Mouse (Mus musculus): ENCODE measurements at regions not wholly inside any gene's neighbourhood (a gene's known extent, or its start where the extent isn't known, plus 50 kb on each side); places are given as distances from the start of the nearest gene placed in this dataset.
A peak's percentile ranks its signal among the peaks of the same experiment; 100 is the strongest.

- no peak for ATAC-seq (ENCODE audit: extremely low read depth, insufficient number of reproducible peaks, low FRiP score, poor library complexity, severe bottlenecking)
Measured at GRCm38 (mm10) chr8:53945561-53945960, 131.8 kb upstream of the Vegfc start.

DNA sequence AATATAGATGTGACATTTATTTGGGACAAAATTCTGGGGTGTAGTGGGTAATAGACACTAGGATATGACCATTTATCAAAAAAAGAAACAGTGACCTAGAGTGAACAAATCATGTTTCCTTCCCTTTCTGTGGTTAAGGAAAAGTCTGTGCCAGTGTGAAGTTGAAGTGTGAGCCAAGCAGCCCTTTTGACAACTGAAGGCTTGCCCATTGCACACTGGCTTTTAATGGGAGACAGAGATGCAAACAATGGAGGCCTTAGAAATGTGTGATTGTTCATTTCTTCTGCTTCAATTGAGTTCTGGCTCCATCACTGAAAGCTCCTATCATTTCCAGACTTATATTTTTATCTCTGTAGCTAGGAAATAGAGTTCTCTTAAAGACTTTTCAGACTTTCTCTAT, 130.0 kb upstream of the Vegfc start:
- no peak for ATAC-seq (ENCODE audit: extremely low read depth, insufficient number of reproducible peaks, low FRiP score, poor library complexity, severe bottlenecking)

DNA sequence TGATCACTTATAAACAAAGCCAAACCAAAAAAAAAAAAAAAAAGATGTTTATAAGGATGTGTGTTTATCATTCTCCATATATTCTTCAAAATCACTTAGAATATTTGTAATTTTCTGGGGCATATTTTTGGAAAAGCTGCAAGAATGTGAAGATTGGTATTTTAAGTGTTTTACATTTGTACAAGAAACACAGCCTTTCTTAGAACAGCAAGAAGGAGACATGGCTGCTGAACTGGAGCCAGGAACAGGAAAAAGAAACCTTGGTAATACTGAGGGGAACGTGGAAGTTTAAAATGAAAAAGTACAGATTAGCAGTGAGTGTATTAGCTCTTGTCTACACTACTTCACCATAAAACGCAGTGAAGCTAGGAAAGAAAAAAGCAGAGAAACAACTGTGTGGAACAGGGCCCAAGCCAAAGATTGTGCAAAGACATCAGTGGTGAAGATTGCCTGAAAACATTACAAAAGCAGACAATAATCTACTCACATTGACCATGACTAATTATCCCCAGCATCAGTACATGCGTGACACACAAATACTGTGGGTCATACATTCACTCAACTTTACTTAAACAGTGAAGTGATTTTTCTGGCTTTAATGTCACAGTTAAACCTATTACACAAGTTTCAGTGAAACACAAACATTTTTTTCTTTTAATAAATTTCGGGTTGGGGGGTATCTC, 122.8 kb upstream of the Vegfc start:
- no peak for ATAC-seq (ENCODE audit: extremely low read depth, insufficient number of reproducible peaks, low FRiP score, poor library complexity, severe bottlenecking)

- no peak for ATAC-seq (ENCODE audit: extremely low read depth, insufficient number of reproducible peaks, low FRiP score, poor library complexity, severe bottlenecking)
Measured at GRCm38 (mm10) chr8:53956148-53956547, 121.3 kb upstream of the Vegfc start.

GRCm38 (mm10) chr8:53958548-53958947, 118.9 kb upstream of the Vegfc start:
- no peak for ATAC-seq (ENCODE audit: extremely low read depth, insufficient number of reproducible peaks, low FRiP score, poor library complexity, severe bottlenecking)

- no peak for ATAC-seq (ENCODE audit: extremely low read depth, insufficient number of reproducible peaks, low FRiP score, poor library complexity, severe bottlenecking)
Measured at GRCm38 (mm10) chr8:53962993-53963392, 114.4 kb upstream of the Vegfc start.

DNA sequence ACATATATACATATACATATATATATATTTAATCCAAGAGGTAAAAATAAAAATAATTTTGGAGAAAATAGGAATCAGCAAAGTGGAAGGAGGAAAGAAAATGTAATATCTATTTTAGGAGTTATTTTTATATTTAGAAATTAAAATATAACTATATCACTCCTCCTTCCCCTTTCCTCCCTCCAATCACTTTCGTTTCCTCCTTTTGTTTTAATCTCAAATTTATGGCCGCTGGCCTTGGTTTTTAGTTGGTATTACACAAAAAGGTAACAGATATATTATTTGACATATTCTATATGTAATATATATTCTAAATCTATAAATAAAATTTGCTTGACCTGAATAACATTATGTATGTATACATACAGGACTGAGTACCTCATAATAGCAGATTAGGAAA, 93.1 kb upstream of the Vegfc start:
- 0 out of 2 replicates have a peak, but pooled peaks have one; percentile 39 for ATAC-seq (ENCODE audit: extremely low read depth, insufficient number of reproducible peaks, low FRiP score, poor library complexity, severe bottlenecking)

- no peak for ATAC-seq (ENCODE audit: extremely low read depth, insufficient number of reproducible peaks, low FRiP score, poor library complexity, severe bottlenecking)
Measured at GRCm38 (mm10) chr8:53985685-53986084, 91.7 kb upstream of the Vegfc start.

DNA sequence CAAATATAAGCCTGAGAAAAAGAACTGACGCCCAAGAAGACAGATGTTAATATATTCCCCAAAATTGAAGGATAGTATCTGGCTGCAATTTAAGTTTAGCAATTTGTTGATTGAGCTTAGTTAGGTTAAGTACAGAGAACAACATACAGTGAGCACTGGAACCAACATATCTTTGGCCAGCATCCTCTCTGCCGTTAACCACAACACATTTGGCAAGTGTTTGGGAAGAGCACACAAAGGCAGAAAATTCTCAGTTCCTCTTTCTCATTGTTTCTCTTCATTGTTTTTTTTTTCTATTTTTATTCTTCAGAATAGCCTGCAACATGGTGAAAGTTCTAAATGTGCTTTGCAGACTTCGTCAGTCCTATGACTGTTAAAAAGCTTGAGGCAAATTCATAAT, 83.2 kb upstream of the Vegfc start:
- 0 out of 2 replicates have a peak, but pooled peaks have one; percentile 39 for ATAC-seq (ENCODE audit: extremely low read depth, insufficient number of reproducible peaks, low FRiP score, poor library complexity, severe bottlenecking)

- no peak for ATAC-seq (ENCODE audit: extremely low read depth, insufficient number of reproducible peaks, low FRiP score, poor library complexity, severe bottlenecking)
Measured at GRCm38 (mm10) chr8:53997461-53997860, 79.9 kb upstream of the Vegfc start.

- no peak for ATAC-seq (ENCODE audit: extremely low read depth, insufficient number of reproducible peaks, low FRiP score, poor library complexity, severe bottlenecking)
Measured at GRCm38 (mm10) chr8:54002948-54003347, 74.5 kb upstream of the Vegfc start.

- ATAC-seq (ENCODE audit: extremely low read depth, insufficient number of reproducible peaks, low FRiP score, poor library complexity, severe bottlenecking), result no peak
Measured at GRCm38 (mm10) chr8:54014096-54014495, 63.3 kb upstream of the Vegfc start.

- no peak for ATAC-seq (ENCODE audit: extremely low read depth, insufficient number of reproducible peaks, low FRiP score, poor library complexity, severe bottlenecking)
Measured at GRCm38 (mm10) chr8:54018535-54019165, 58.8 kb upstream of the Vegfc start.

Measured in neutrophil, adult 5-6 weeks (primary cell).